Mouse (Mus musculus): ENCODE data around the gene Rasgrp4. TPM values are rescaled to one million over a fixed set of nuclear protein-coding genes. Genes with fewer than 3 reads are reported as not detected.

Gene Rasgrp4
- total RNA-seq (2012; rRNA removed): 0.46 and 0.56 TPM in 2 replicates
- polyA plus RNA-seq (2012; ENCODE audit: insufficient read depth in 1 of 2, insufficient read length in 2 of 2, low read depth in 1 of 2, low replicate concordance in 2 of 2, missing spikeins in 1 of 2): 1 to 10 TPM in 1 of 2 experiments, not detected in 1; 1.9 TPM

- Histone ChIP-seq H3K4me1 (ENCODE audit: control insufficient read depth in 1 of 2, insufficient read depth in 2 of 2, low read length in 2 of 2) (peaks cover 3 to 9% of the 10 kb centered on the region in 2 experiments; a peak in 3 of 4 replicates), H3K4me3 (ENCODE audit: control insufficient read depth in 1 of 2, insufficient read depth in 1 of 2, low read depth in 2 of 2, low read length in 2 of 2) (peak within 1 kb of the TSS; percentile 38 to 44), H3K9ac (ENCODE audit: control insufficient read depth, low read depth, low read length, poor library complexity, severe bottlenecking) (peak within 1 kb of the TSS; percentile 55), H3K27ac (ENCODE audit: control insufficient read depth, low read depth, low read length) (peak within 1 kb of the TSS; percentile 31; the same call in 1 of the 2 replicates), H3K27me3 (ENCODE audit: control insufficient read depth in 1 of 2, insufficient read depth in 2 of 2, low read length in 2 of 2) (no peaks in the 10 kb centered on the region), H3K9me3 (replicated peaks; ENCODE audit: insufficient read depth, low read length) (no peaks in the 10 kb centered on the region), H3K36me3 (ENCODE audit: control insufficient read depth in 1 of 2, insufficient read depth in 2 of 2, low read length in 2 of 2) (peaks cover 0 to 6% of the 10 kb centered on the region in 2 experiments; a peak in 2 of 4 replicates), H3K79me2 (ENCODE audit: control insufficient read depth, insufficient read depth, low read length, poor library complexity) (no peaks in the 10 kb centered on the region)
- DNase-seq (ENCODE audit: low read depth, low spot score): peak; percentile 88
- TF ChIP-seq MAZ (IDR thresholded peaks at IDR 0.05; ENCODE audit: low read depth, low read length) (peak; percentile 58; the same call in 1 of the 2 replicates), CHD2 (IDR thresholded peaks at IDR 0.05; ENCODE audit: low read length) (peak; percentile 32; the same call in 1 of the 2 replicates), SIN3A (IDR thresholded peaks at IDR 0.05; ENCODE audit: low read length) (peak; percentile 58; the same call in 1 of the 2 replicates), EP300 (IDR thresholded peaks at IDR 0.05; ENCODE audit: low read depth in 1 of 2, low read length in 2 of 2) (peak; percentile 44 to 58; a peak in 3 of 4 replicates), HCFC1 (IDR thresholded peaks at IDR 0.05; ENCODE audit: low read depth, low read length) (peak; percentile 52; the same call in 1 of the 2 replicates), KAT2A (conservative IDR thresholded peaks at IDR 0.05; ENCODE audit: low read depth, low read length) (no peak), RCOR1 (IDR thresholded peaks at IDR 0.05; ENCODE audit: low read depth, low read length) (0 out of 2 replicates have a peak, but pooled peaks have one; percentile 28), BHLHE40 (IDR thresholded peaks at IDR 0.05; ENCODE audit: borderline replicate concordance, low read depth, low read length) (0 out of 2 replicates have a peak, but pooled peaks have one; percentile 48), TAL1 (IDR thresholded peaks at IDR 0.05; ENCODE audit: low read length) (no peak), UBTF (IDR thresholded peaks at IDR 0.05; ENCODE audit: borderline replicate concordance, insufficient read depth, low read depth, low read length) (no peak), MXI1 (IDR thresholded peaks at IDR 0.05; ENCODE audit: low read depth, low read length) (0 out of 2 replicates have a peak, but pooled peaks have one; percentile 23), GATA1 (IDR thresholded peaks at IDR 0.05; ENCODE audit: low read depth, low read length) (peak; percentile 59; the same call in 1 of the 2 replicates), TCF12 (IDR thresholded peaks at IDR 0.05; ENCODE audit: low read depth, low read length) (no peak)
Measured at GRCm38 (mm10) chr7:29134693-29135386, at the start of gene Rasgrp4. TSS of gene Rasgrp4 (plus strand) at chr7:29134851.

GRCm38 (mm10) chr7:29085981-29086380 is 48.7 kb upstream of the Rasgrp4 start:
- Histone ChIP-seq H3K4me3 (ENCODE audit: control insufficient read depth in 1 of 2, insufficient read depth in 1 of 2, low read depth in 2 of 2, low read length in 2 of 2) (no peak overlapping the region), H3K79me2 (ENCODE audit: control insufficient read depth, insufficient read depth, low read length, poor library complexity) (no peaks in the 10 kb centered on the region), H3K27me3 (ENCODE audit: control insufficient read depth in 1 of 2, insufficient read depth in 2 of 2, low read length in 2 of 2) (peaks cover 0 to 3% of the 10 kb centered on the region in 2 experiments; a peak in 3 of 4 replicates), H3K36me3 (ENCODE audit: control insufficient read depth in 1 of 2, insufficient read depth in 2 of 2, low read length in 2 of 2) (peaks cover 0 to 14% of the 10 kb centered on the region in 2 experiments; a peak in 2 of 4 replicates), H3K4me1 (ENCODE audit: control insufficient read depth in 1 of 2, insufficient read depth in 2 of 2, low read length in 2 of 2) (peaks cover 4 to 17% of the 10 kb centered on the region in 2 experiments; a peak in 3 of 4 replicates), H3K27ac (ENCODE audit: control insufficient read depth, low read depth, low read length) (no peak overlapping the region), H3K9me3 (replicated peaks; ENCODE audit: insufficient read depth, low read length) (no peaks in the 10 kb centered on the region), H3K9ac (ENCODE audit: control insufficient read depth, low read depth, low read length, poor library complexity, severe bottlenecking) (no peak overlapping the region)
- DNase-seq (ENCODE audit: low read depth, low spot score): no peak
- no peak for TF ChIP-seq RCOR1 (IDR thresholded peaks at IDR 0.05; ENCODE audit: low read depth, low read length)
